ENCODE assay signal across 14 mouse cellular contexts in the genomic region with DNA sequence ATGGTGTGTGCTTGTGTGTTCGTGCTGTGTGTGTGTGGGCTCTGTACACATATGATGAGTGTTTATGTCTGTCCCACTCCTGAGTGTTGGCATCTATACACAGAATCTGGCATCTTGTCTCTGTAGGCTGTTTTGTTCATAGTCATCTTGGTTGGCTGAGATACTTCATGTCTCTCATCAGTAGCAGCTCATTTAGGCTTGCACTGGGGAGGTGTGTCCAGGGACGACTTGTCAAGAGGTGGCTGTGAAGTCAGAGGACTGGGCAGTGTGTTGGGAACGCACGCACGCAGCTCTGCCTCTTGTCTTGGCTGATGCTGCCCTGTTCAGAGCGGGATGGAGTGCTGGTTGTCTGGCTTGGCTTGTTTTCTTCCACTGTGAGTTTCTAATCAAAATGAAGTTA. TPM values are rescaled to one million over a fixed set of nuclear protein-coding genes. Genes with fewer than 3 reads are reported as not detected.
DNase-seq lines count a peak whose midpoint lies in the region; ATAC-seq and TF ChIP-seq lines count a peak whose summit lies in the region.
"Had no signal": no experiment of that assay in that cellular context is flagged by ENCODE, and none has a peak within 500 bp of the region (broad histone marks: within the 10 kb centered on the region; RNA-seq: fewer than 3 reads in every experiment).

No protein-coding gene starts in this region.

- no peak for TF ChIP-seq CTCF in left cerebral cortex, adult 2 months (IDR thresholded peaks at IDR 0.05)

- no peak overlapping the region for H3K4me3 ChIP-seq in heart, embryonic 12.5 days
- H3K4me3 ChIP-seq in left cerebral cortex, adult 2 months, result no peak overlapping the region
- H3K4me3 ChIP-seq in limb, embryonic 14.5 days (replicated peaks; ENCODE audit: low read length), result no peak overlapping the region
- no peak overlapping the region for H3K4me3 ChIP-seq in intestine, embryonic 16.5 days (ENCODE audit: low read length)
- H3K4me3 ChIP-seq: erythroblast, embryonic 14.5 days; heart, embryonic 13.5 days had no signal

- ATAC-seq in heart, embryonic 12.5 days (ENCODE audit: insufficient number of reproducible peaks, low FRiP score), result peak; percentile 49; the same call in 1 of the 2 replicates
- ATAC-seq in limb, embryonic 14.5 days (ENCODE audit: low FRiP score, low read depth), result no peak
- ATAC-seq in intestine, embryonic 16.5 days, result no peak

- peaks cover under 1% of the 10 kb centered on the region; the same call in 1 of the 2 replicates for H3K36me3 ChIP-seq in heart, embryonic 12.5 days
- no peaks in the 10 kb centered on the region for H3K36me3 ChIP-seq in limb, embryonic 14.5 days (ENCODE audit: control insufficient read depth, insufficient read depth, low read length)
- no peaks in the 10 kb centered on the region; the same call in 1 of the 2 replicates for H3K36me3 ChIP-seq in intestine, embryonic 16.5 days (ENCODE audit: control insufficient read depth, insufficient read depth, low read length)

- TF ChIP-seq POLR2A in limb, embryonic 14.5 days (IDR thresholded peaks at IDR 0.05; ENCODE audit: borderline replicate concordance, extremely low read depth, insufficient read depth, insufficient read length), result no peak

- H3K4me2 ChIP-seq in heart, embryonic 12.5 days, result no peak overlapping the region
- H3K4me2 ChIP-seq in limb, embryonic 14.5 days (replicated peaks; ENCODE audit: low read depth, low read length, severe bottlenecking), result no peak overlapping the region
- H3K4me2 ChIP-seq in intestine, embryonic 16.5 days (ENCODE audit: low read depth, low read length), result no peak overlapping the region
- H3K4me2 ChIP-seq: heart, embryonic 13.5 days had no signal

- no peak overlapping the region for H3K9ac ChIP-seq in heart, embryonic 12.5 days
- H3K9ac ChIP-seq in limb, embryonic 14.5 days (ENCODE audit: low read depth, low read length, severe bottlenecking), result no peak overlapping the region
- H3K9ac ChIP-seq in intestine, embryonic 16.5 days (ENCODE audit: low read depth, low read length), result no peak overlapping the region
- H3K9ac ChIP-seq: heart, embryonic 13.5 days had no signal

- no peak for DNase-seq in heart, postnatal 14 days
- DNase-seq in left cerebral cortex, adult 2 months (ENCODE audit: extremely low spot score in 1 of 2, low spot score in 2 of 2), result no peak
- DNase-seq in left cerebral cortex, adult 11 months (ENCODE audit: low spot score), result no peak
- DNase-seq in limb, embryonic 14.5 days (ENCODE audit: low spot score), result no peak
- peak; percentile 60 for DNase-seq in lung, postnatal 25 days (ENCODE audit: low spot score)
- DNase-seq: cerebellum, adult 11 months; kidney, adult 2 months; liver; right cerebral cortex, postnatal 25 days; thymus, postnatal 25 days had no signal

- H3K27ac ChIP-seq in heart, embryonic 12.5 days (ENCODE audit: poor library complexity, severe bottlenecking), result no peak overlapping the region
- H3K27ac ChIP-seq in left cerebral cortex, adult 2 months, result peak overlapping the region; percentile 11; the same call in 1 of the 2 replicates
- H3K27ac ChIP-seq in limb, embryonic 14.5 days (replicated peaks; ENCODE audit: low read depth, low read length), result peak overlapping the region; percentile 67
- H3K27ac ChIP-seq in intestine, embryonic 16.5 days (ENCODE audit: low read length), result no peak overlapping the region

- H3K4me1 ChIP-seq in heart, embryonic 12.5 days (replicated peaks), result peaks cover 37% of the 10 kb centered on the region
- H3K4me1 ChIP-seq in limb, embryonic 14.5 days (ENCODE audit: control insufficient read depth, insufficient read depth, low read length), result peaks cover 28% of the 10 kb centered on the region
- peaks cover 12% of the 10 kb centered on the region for H3K4me1 ChIP-seq in intestine, embryonic 16.5 days (ENCODE audit: control insufficient read depth, insufficient read depth, low read length)

- H3K27me3 ChIP-seq in heart, embryonic 12.5 days (replicated peaks), result no peaks in the 10 kb centered on the region
- no peaks in the 10 kb centered on the region for H3K27me3 ChIP-seq in limb, embryonic 14.5 days (ENCODE audit: control insufficient read depth, insufficient read depth, low read length)
- no peaks in the 10 kb centered on the region for H3K27me3 ChIP-seq in intestine, embryonic 16.5 days (replicated peaks; ENCODE audit: control insufficient read depth, insufficient read depth, low read length)
- H3K27me3 ChIP-seq: heart, embryonic 13.5 days had no signal

- 0 out of 2 replicates have a peak, but pooled peaks cover 4% of the 10 kb centered on the region for H3K9me3 ChIP-seq in heart, embryonic 12.5 days (replicated peaks)
- no peaks in the 10 kb centered on the region for H3K9me3 ChIP-seq in limb, embryonic 14.5 days (ENCODE audit: control insufficient read depth, low read length)
- H3K9me3 ChIP-seq in intestine, embryonic 16.5 days (ENCODE audit: control insufficient read depth, low read length), result no peaks in the 10 kb centered on the region
- H3K9me3 ChIP-seq: heart, embryonic 13.5 days had no signal

- intact Hi-C loops in heart, postnatal 14 days (cut with DNase I), result no loop called here
- intact Hi-C loops in left cerebral cortex, adult 2 months (cut with DNase I), result no loop called here

- 56% methylated on average over 6 of the region's 6 CpGs for WGBS in heart, embryonic 12.5 days
- 74% methylated on average over 6 of the region's 6 CpGs for WGBS in limb, embryonic 14.5 days
- WGBS in intestine, embryonic 16.5 days, result 89% methylated on average over 6 of the region's 6 CpGs

RNA-seq across cellular contexts. Expression of gene Galnt2, which starts 39.3 kb away (rescaled TPM):
- 77.9 and 80.9 TPM in 2 replicates for polyA plus RNA-seq in heart, embryonic 12.5 days (2016; fragmentation: Nextera tagmentation; extraction: Ambion mirVana)
- total RNA-seq in heart, postnatal 14 days (2021), result 10 to 100 TPM; 41.9 to 42.7 TPM
- 10 to 100 TPM; 53.0 to 58.8 TPM for total RNA-seq in left cerebral cortex, adult 2 months (2021)
- 34.9 and 37.8 TPM in 2 replicates for polyA plus RNA-seq in limb, embryonic 14.5 days (2012; rRNA removed)
- polyA plus RNA-seq in limb, embryonic 14.5 days (2014; fragmentation: Nextera tagmentation; extraction: Ambion mirVana), result 66.9 and 76.1 TPM in 2 replicates
- 35.1 and 35.9 TPM in 2 replicates for polyA plus RNA-seq in intestine, embryonic 16.5 days (2015; fragmentation: Nextera tagmentation; extraction: Ambion mirVana)

Comparison
In these comparisons a context has a peak if more than half of its experiments do, and no peak if none do; other contexts are left out.
1. H3K27ac ChIP-seq: peak in left cerebral cortex, adult 2 months (single experiment) and limb, embryonic 14.5 days (single experiment); none in heart, embryonic 12.5 days (single experiment) and intestine, embryonic 16.5 days (single experiment).